Mouse (Mus musculus) cerebellum, adult 9-10 months (tissue): ENCODE results near the gene Cecr2.
"Not testable (repeated sequence)": the region's sequence is repeated elsewhere in the genome, so short reads cannot be mapped to it uniquely, and the experiment has no call there.

ENCODE experiments used
- DNase-seq: peaks from one replicate; pipeline ENCODE4 v3.0.0; 2022

Cecr2 gene

GRCm38 (mm10) chr6:120665816-120666760 lies at the start of gene Cecr2:
Cecr2 (plus strand) TSS chr6:120666369.
- peak; percentile 71 for DNase-seq

- DNase-seq, result no peak
Measured at GRCm38 (mm10) chr6:120617586-120617985, 48.6 kb upstream of the Cecr2 start.

- DNase-seq, result no peak
Measured at GRCm38 (mm10) chr6:120618518-120619402, 47.4 kb upstream of the Cecr2 start.

- DNase-seq, result no peak
Measured at GRCm38 (mm10) chr6:120620193-120620592, 46.0 kb upstream of the Cecr2 start.

- no peak for DNase-seq
Measured at GRCm38 (mm10) chr6:120625081-120625480, 41.1 kb upstream of the Cecr2 start.

- no peak for DNase-seq
Measured at GRCm38 (mm10) chr6:120627096-120627495, 39.1 kb upstream of the Cecr2 start.

- no peak for DNase-seq
Measured at GRCm38 (mm10) chr6:120628963-120629362, 37.2 kb upstream of the Cecr2 start.

GRCm38 (mm10) chr6:120635391-120636028 lies 30.7 kb upstream of the Cecr2 start:
- DNase-seq, result no peak

GRCm38 (mm10) chr6:120639547-120639946 lies 26.6 kb upstream of the Cecr2 start:
- no peak for DNase-seq

GRCm38 (mm10) chr6:120641866-120642378 lies 24.2 kb upstream of the Cecr2 start:
- no peak for DNase-seq

- DNase-seq, result no peak
Measured at GRCm38 (mm10) chr6:120643776-120644175, 22.4 kb upstream of the Cecr2 start.

- no peak for DNase-seq
Measured at GRCm38 (mm10) chr6:120644346-120645299, 21.5 kb upstream of the Cecr2 start.

GRCm38 (mm10) chr6:120647246-120648028 lies 18.7 kb upstream of the Cecr2 start:
- DNase-seq, result not testable (repeated sequence)

GRCm38 (mm10) chr6:120648205-120648604 lies 18.0 kb upstream of the Cecr2 start:
- no peak for DNase-seq

- DNase-seq, result no peak
Measured at GRCm38 (mm10) chr6:120652666-120653065, 13.5 kb upstream of the Cecr2 start.

GRCm38 (mm10) chr6:120655702-120656101 lies 10.5 kb upstream of the Cecr2 start:
- no peak for DNase-seq

- DNase-seq, result no peak
Measured at GRCm38 (mm10) chr6:120658848-120659247, 7.3 kb upstream of the Cecr2 start.

- DNase-seq, result peak; percentile 64
Measured at GRCm38 (mm10) chr6:120665415-120665815, 754 bp upstream of the Cecr2 start.

GRCm38 (mm10) chr6:120666761-120667421 lies 722 bp downstream of the Cecr2 start:
- peak; percentile 56 for DNase-seq

GRCm38 (mm10) chr6:120667422-120667781 lies 1.2 kb downstream of the Cecr2 start:
- DNase-seq, result no peak
